Mouse (Mus musculus) common myeloid progenitor, adult 5-6 weeks (primary cell): Measurements from ENCODE around the gene Pde6d. TPM values are rescaled to one million over a fixed set of nuclear protein-coding genes. Genes with fewer than 3 reads are reported as not detected.

Experiments
- ATAC-seq: replicated peaks from 2 replicates; pipeline ENCODE4 v1.8.0; 2016; ENCODE audit warnings: low read depth, mild to moderate bottlenecking, moderate TSS enrichment, inconsistent platforms; ENCODE audit not compliant: poor library complexity, severe bottlenecking
- total RNA-seq: library from RNA; stranded (forward); fragments of 200-1000, 187-1606 nt; gene quantifications from 2 replicates; pipeline ENCODE4 v1.2.3, GENCODE M21; 2017

Pde6d gene
- total RNA-seq, result 7.5 and 8.5 TPM in 2 replicates

- peak; percentile 91 for ATAC-seq
Observed at GRCm38 (mm10) chr1:86582451-86583096, at the start of gene Pde6d, which contains the start of gene Cops7b. Gene Pde6d (minus strand): TSS chr1:86582629. Gene Cops7b (plus strand): TSS chr1:86582904.

GRCm38 (mm10) chr1:86630527-86630926, 48.1 kb upstream of the Pde6d start:
- ATAC-seq, result 0 out of 2 replicates have a peak, but pooled peaks have one; percentile 29

- no peak for ATAC-seq
Observed at GRCm38 (mm10) chr1:86629936-86630335, 47.5 kb upstream of the Pde6d start.

GRCm38 (mm10) chr1:86628270-86628669, 45.8 kb upstream of the Pde6d start:
- ATAC-seq, result no peak

GRCm38 (mm10) chr1:86623001-86624000, 40.9 kb upstream of the Pde6d start:
- no peak for ATAC-seq

GRCm38 (mm10) chr1:86622296-86622695, 39.9 kb upstream of the Pde6d start:
- no peak for ATAC-seq

GRCm38 (mm10) chr1:86618454-86619125, 36.2 kb upstream of the Pde6d start:
- ATAC-seq, result peak; percentile 82; the same call in 1 of the 2 replicates

GRCm38 (mm10) chr1:86614269-86614668, 31.8 kb upstream of the Pde6d start:
- ATAC-seq, result peak; percentile 69; the same call in 1 of the 2 replicates

- no peak for ATAC-seq
Observed at GRCm38 (mm10) chr1:86612081-86612480, 29.7 kb upstream of the Pde6d start.

GRCm38 (mm10) chr1:86610954-86611353, 28.5 kb upstream of the Pde6d start:
- no peak for ATAC-seq

- ATAC-seq, result no peak
Observed at GRCm38 (mm10) chr1:86600117-86600516, 17.7 kb upstream of the Pde6d start.

- peak; percentile 66 for ATAC-seq
Observed at GRCm38 (mm10) chr1:86598516-86598915, 16.1 kb upstream of the Pde6d start.

- ATAC-seq, result no peak
Observed at GRCm38 (mm10) chr1:86596512-86596911, 14.1 kb upstream of the Pde6d start.

GRCm38 (mm10) chr1:86595315-86595714, 12.9 kb upstream of the Pde6d start:
- no peak for ATAC-seq

- no peak for ATAC-seq
Observed at GRCm38 (mm10) chr1:86594539-86594938, 12.1 kb upstream of the Pde6d start.

GRCm38 (mm10) chr1:86586992-86587391, 4.6 kb upstream of the Pde6d start:
- peak; percentile 71 for ATAC-seq

- no peak for ATAC-seq
Observed at GRCm38 (mm10) chr1:86583709-86584108, 1.3 kb upstream of the Pde6d start.

GRCm38 (mm10) chr1:86581692-86582450, 558 bp downstream of the Pde6d start:
- peak; percentile 14 for ATAC-seq

- no peak for ATAC-seq
Observed at GRCm38 (mm10) chr1:86580426-86580825, 2.0 kb downstream of the Pde6d start.

GRCm38 (mm10) chr1:86571941-86572340, 10.5 kb downstream of the Pde6d start:
- no peak for ATAC-seq
